Mouse (Mus musculus) liver, embryonic 13.5 days (tissue): ENCODE data around the gene Aprt. TPM values are rescaled to one million over a fixed set of nuclear protein-coding genes. Genes with fewer than 3 reads are reported as not detected.
A peak's percentile ranks its signal among the peaks of the same experiment; 100 is the strongest.

ENCODE experiments used
- ATAC-seq: fragments of 200-750 bp; cut with Nextera tagmentation; 2 replicates; pipeline ENCODE4 v1.8.0; 2017; ENCODE audit warnings: low read depth, mild to moderate bottlenecking, moderate number of reproducible peaks, moderate library complexity
- DNase-seq: peaks from one replicate; pipeline ENCODE4 v3.0.0; 2022
- H3K27ac ChIP-seq: fragments of 300-500 bp; sonication (generic); 2 replicates; pipeline ENCODE4 v1.5.1; 2015; ENCODE audit warnings: moderate library complexity, mild to moderate bottlenecking, inconsistent platforms
- H3K27me3 ChIP-seq: fragments of 300-500 bp; sonication (generic); 2 replicates; pipeline ENCODE4 v1.6.1; 2015; ENCODE audit warnings: mild to moderate bottlenecking, inconsistent platforms
- H3K36me3 ChIP-seq: fragments of 300-500 bp; sonication (generic); 2 replicates; pipeline ENCODE4 v1.6.1; 2015; ENCODE audit warnings: mild to moderate bottlenecking, inconsistent platforms
- H3K4me1 ChIP-seq: fragments of 300-500 bp; sonication (generic); replicated peaks from 2 replicates; pipeline ENCODE4 v1.6.1; 2015; ENCODE audit warnings: inconsistent platforms
- H3K4me2 ChIP-seq: fragments of 300-500 bp; sonication (generic); 2 replicates; pipeline ENCODE4 v1.6.1; 2015; ENCODE audit warnings: inconsistent platforms, mild to moderate bottlenecking, moderate library complexity
- H3K4me3 ChIP-seq: fragments of 300-500 bp; sonication (generic); replicated peaks from 2 replicates; pipeline ENCODE4 v1.5.1; 2015; ENCODE audit warnings: mild to moderate bottlenecking, inconsistent platforms
- H3K9ac ChIP-seq: fragments of 300-500 bp; sonication (generic); 2 replicates; pipeline ENCODE4 v1.6.1; 2015; ENCODE audit warnings: mild to moderate bottlenecking, inconsistent platforms
- H3K9me3 ChIP-seq: fragments of 300-500 bp; sonication (generic); replicated peaks from 2 replicates; pipeline ENCODE4 v1.6.1; 2016; ENCODE audit warnings: inconsistent platforms
- WGBS: fragments of 180-500 bp; shearing (Covaris S2); methylation state at CpG from one replicate; pipeline ENCODE4 v1.1.7; 2015; ENCODE audit not compliant: insufficient replicate concordance; 5-methylcytosine and 5-hydroxymethylcytosine counted together
- polyA plus RNA-seq: library from polyadenylated mRNA; unstranded; fragments of >200 nt; fragmentation: Nextera tagmentation; extraction: Ambion mirVana; gene quantifications from 2 replicates; pipeline ENCODE4 v1.2.1, GENCODE M21; 2015

The Aprt gene
- polyA plus RNA-seq, 1 experiment from 2014 or later: 218 TPM

- DNase-seq (no peak), ATAC-seq (no peak)
- no peak overlapping the region for H3K4me3 ChIP-seq
- H3K36me3 ChIP-seq: no peaks in the 10 kb centered on the region
- no peak overlapping the region for H3K27ac ChIP-seq
- H3K9me3 ChIP-seq: no peaks in the 10 kb centered on the region
- peaks cover 20% of the 10 kb centered on the region for H3K4me1 ChIP-seq
- no peak overlapping the region for H3K9ac ChIP-seq
- WGBS: 76% methylated on average over 7 of the region's 7 CpGs
- H3K27me3 ChIP-seq: peaks cover 4% of the 10 kb centered on the region; the same call in 1 of the 2 replicates
- no peak overlapping the region for H3K4me2 ChIP-seq
Measured at GRCm38 (mm10) chr8:122586171-122586570, 9.5 kb upstream of the Aprt start.

GRCm38 (mm10) chr8:122585411-122585891 lies 8.7 kb upstream of the Aprt start:
- Histone ChIP-seq H3K27ac (no peak overlapping the region), H3K4me3 (no peak overlapping the region), H3K4me1 (peaks cover 20% of the 10 kb centered on the region), H3K4me2 (no peak overlapping the region), H3K36me3 (no peaks in the 10 kb centered on the region), H3K9me3 (no peaks in the 10 kb centered on the region), H3K9ac (no peak overlapping the region), H3K27me3 (peaks cover 4% of the 10 kb centered on the region; the same call in 1 of the 2 replicates)
- DNase-seq: no peak
- 49% methylated on average over 14 of the region's 14 CpGs for WGBS
- ATAC-seq: peak; percentile 24

- H3K27ac ChIP-seq: no peak overlapping the region
- ATAC-seq: no peak
- 79% methylated on average over 9 of the region's 9 CpGs for WGBS
Measured at GRCm38 (mm10) chr8:122584981-122585380, 8.3 kb upstream of the Aprt start.

GRCm38 (mm10) chr8:122580926-122581325 lies 4.2 kb upstream of the Aprt start:
- no peak overlapping the region for H3K27ac ChIP-seq
- no peak overlapping the region for H3K4me3 ChIP-seq
- no peak overlapping the region for H3K9ac ChIP-seq
- no peaks in the 10 kb centered on the region for H3K36me3 ChIP-seq
- ATAC-seq: no peak
- no peaks in the 10 kb centered on the region for H3K9me3 ChIP-seq
- 75% methylated on average over 15 of the region's 15 CpGs for WGBS
- peaks cover 27% of the 10 kb centered on the region for H3K4me1 ChIP-seq
- H3K27me3 ChIP-seq: peaks cover 4% of the 10 kb centered on the region; the same call in 1 of the 2 replicates
- DNase-seq: no peak
- H3K4me2 ChIP-seq: no peak overlapping the region

More at GRCm38 (mm10) chr8:122584981-122585380, 8.3 kb upstream of the Aprt start:
- Histone ChIP-seq H3K9me3 (no peaks in the 10 kb centered on the region), H3K4me1 (peaks cover 20% of the 10 kb centered on the region), H3K4me2 (no peak overlapping the region), H3K4me3 (no peak overlapping the region), H3K36me3 (no peaks in the 10 kb centered on the region), H3K9ac (no peak overlapping the region), H3K27me3 (peaks cover 4% of the 10 kb centered on the region; the same call in 1 of the 2 replicates)
- no peak for DNase-seq

- ATAC-seq (no peak), DNase-seq (no peak)
- Histone ChIP-seq H3K9ac (no peak overlapping the region), H3K4me3 (no peak overlapping the region), H3K36me3 (peaks cover 8% of the 10 kb centered on the region), H3K27ac (no peak overlapping the region), H3K27me3 (peaks cover 4% of the 10 kb centered on the region; the same call in 1 of the 2 replicates), H3K9me3 (no peaks in the 10 kb centered on the region), H3K4me1 (peaks cover 33% of the 10 kb centered on the region), H3K4me2 (no peak overlapping the region)
- 68% methylated on average over 7 of the region's 7 CpGs for WGBS
Measured at GRCm38 (mm10) chr8:122579196-122579595, 2.5 kb upstream of the Aprt start.

DNA sequence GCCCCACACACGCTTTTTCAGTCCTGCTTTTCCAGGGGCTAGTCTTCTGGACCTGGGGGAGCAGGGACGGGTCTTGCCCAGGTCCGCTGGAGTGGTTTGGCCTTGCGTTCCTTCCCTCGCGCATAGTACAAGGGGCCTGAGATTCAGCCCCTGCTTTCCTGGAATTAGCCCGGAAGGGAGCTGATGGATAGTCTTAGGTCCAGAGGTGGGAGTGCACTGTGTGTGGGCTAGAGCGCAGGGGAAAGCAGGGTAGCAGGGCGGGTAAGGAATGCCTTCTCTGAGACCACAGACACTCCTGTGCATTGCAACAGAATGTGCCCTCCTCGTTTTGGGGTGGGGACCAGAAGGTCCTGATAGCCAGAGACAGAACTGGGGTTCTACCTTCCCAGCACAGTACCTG lies 407 bp upstream of the Aprt start:
- H3K9ac ChIP-seq: no peak overlapping the region
- peaks cover 29% of the 10 kb centered on the region for H3K36me3 ChIP-seq
- peak overlapping the region; percentile 88; the same call in 1 of the 2 replicates for H3K27ac ChIP-seq
- peaks cover 54% of the 10 kb centered on the region for H3K4me1 ChIP-seq
- DNase-seq (no peak), ATAC-seq (no peak)
- H3K4me3 ChIP-seq: peak overlapping the region; percentile 74
- peak overlapping the region; percentile 94 for H3K4me2 ChIP-seq
- 58% methylated on average over 10 of the region's 10 CpGs for WGBS
- H3K27me3 ChIP-seq: no peaks in the 10 kb centered on the region
- no peaks in the 10 kb centered on the region for H3K9me3 ChIP-seq

GRCm38 (mm10) chr8:122575735-122576647 lies 718 bp downstream of the Aprt start:
- DNase-seq: no peak
- 5% methylated on average over 21 of the region's 21 CpGs for WGBS
- H3K4me1 ChIP-seq: peaks cover 65% of the 10 kb centered on the region

DNA sequence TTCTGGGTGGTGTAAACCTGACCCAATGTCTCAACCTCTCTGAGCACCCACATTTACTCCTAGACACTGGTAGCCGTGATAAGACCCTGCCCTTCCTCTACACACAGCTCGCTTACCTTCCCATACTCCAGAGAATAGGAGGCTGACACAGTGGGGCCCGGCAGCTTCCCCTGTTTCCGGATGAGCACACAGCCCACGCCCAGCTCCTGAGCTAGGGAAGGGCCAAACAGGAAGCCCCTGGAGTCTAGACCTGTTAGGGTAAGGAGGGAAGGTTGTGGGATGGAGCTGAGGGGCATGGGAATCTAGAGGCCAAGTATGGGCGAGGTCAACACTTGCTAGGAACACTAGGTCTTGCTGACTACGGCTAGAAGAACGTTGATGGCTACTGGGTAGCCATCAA lies 1.4 kb downstream of the Aprt start:
- peak overlapping the region; percentile 74 for H3K4me3 ChIP-seq
- H3K4me2 ChIP-seq: peak overlapping the region; percentile 94
- peaks cover 72% of the 10 kb centered on the region for H3K4me1 ChIP-seq
- ATAC-seq (peak; percentile 27), DNase-seq (no peak)
- peak overlapping the region; percentile 88 for H3K27ac ChIP-seq
- no peaks in the 10 kb centered on the region for H3K9me3 ChIP-seq
- H3K9ac ChIP-seq: peak overlapping the region; percentile 85
- 16% methylated on average over 8 of the region's 8 CpGs for WGBS
- no peaks in the 10 kb centered on the region for H3K27me3 ChIP-seq
- H3K36me3 ChIP-seq: peaks cover 47% of the 10 kb centered on the region

More at GRCm38 (mm10) chr8:122575735-122576647, 718 bp downstream of the Aprt start:
- H3K4me2 ChIP-seq: peak overlapping the region; percentile 94
- H3K9ac ChIP-seq: peak overlapping the region; percentile 85
- H3K36me3 ChIP-seq: peaks cover 40% of the 10 kb centered on the region
- H3K9me3 ChIP-seq: no peaks in the 10 kb centered on the region
- no peaks in the 10 kb centered on the region for H3K27me3 ChIP-seq
- 0 out of 2 replicates have a peak, but pooled peaks have one; percentile 1 for ATAC-seq
- H3K27ac ChIP-seq: peak overlapping the region; percentile 88
- H3K4me3 ChIP-seq: peak overlapping the region; percentile 74

- no peaks in the 10 kb centered on the region for H3K27me3 ChIP-seq
- DNase-seq (no peak), ATAC-seq (peak; percentile 16)
- peaks cover 77% of the 10 kb centered on the region for H3K4me1 ChIP-seq
- peak overlapping the region; percentile 94 for H3K4me2 ChIP-seq
- H3K9me3 ChIP-seq: no peaks in the 10 kb centered on the region
- peaks cover 53% of the 10 kb centered on the region for H3K36me3 ChIP-seq
- 26% methylated on average over 10 of the region's 10 CpGs for whole genome bisulfite sequencing
- peak overlapping the region; percentile 74 for H3K4me3 ChIP-seq
- H3K27ac ChIP-seq: peak overlapping the region; percentile 88
- H3K9ac ChIP-seq: peak overlapping the region; percentile 85
Measured at GRCm38 (mm10) chr8:122574667-122575251, 1.9 kb downstream of the Aprt start.

- H3K4me2 ChIP-seq: peak overlapping the region; percentile 94
- WGBS: 47% methylated on average over 3 of the region's 3 CpGs
- ATAC-seq: no peak
- peak overlapping the region; percentile 88 for H3K27ac ChIP-seq
- no peaks in the 10 kb centered on the region for H3K27me3 ChIP-seq
- H3K4me1 ChIP-seq: peaks cover 82% of the 10 kb centered on the region
- H3K36me3 ChIP-seq: peaks cover 58% of the 10 kb centered on the region
- H3K9ac ChIP-seq: peak overlapping the region; percentile 85
- H3K9me3 ChIP-seq: no peaks in the 10 kb centered on the region
- peak overlapping the region; percentile 74 for H3K4me3 ChIP-seq
- no peak for DNase-seq
Measured at GRCm38 (mm10) chr8:122574264-122574663, 2.4 kb downstream of the Aprt start.

GRCm38 (mm10) chr8:122573577-122573976 lies 3.1 kb downstream of the Aprt start:
- H3K27ac ChIP-seq: peak overlapping the region; percentile 88
- H3K4me2 ChIP-seq: peak overlapping the region; percentile 94; the same call in 1 of the 2 replicates
- 43% methylated on average over 9 of the region's 9 CpGs for WGBS
- ATAC-seq: no peak
- H3K4me3 ChIP-seq: no peak overlapping the region
- no peaks in the 10 kb centered on the region for H3K27me3 ChIP-seq
- peaks cover 88% of the 10 kb centered on the region for H3K4me1 ChIP-seq
- DNase-seq: no peak
- peaks cover 63% of the 10 kb centered on the region for H3K36me3 ChIP-seq
- no peaks in the 10 kb centered on the region for H3K9me3 ChIP-seq
- peak overlapping the region; percentile 26; the same call in 1 of the 2 replicates for H3K9ac ChIP-seq
